Mouse (Mus musculus): ENCODE results near the gene Xirp2.

Xirp2 gene

DNA sequence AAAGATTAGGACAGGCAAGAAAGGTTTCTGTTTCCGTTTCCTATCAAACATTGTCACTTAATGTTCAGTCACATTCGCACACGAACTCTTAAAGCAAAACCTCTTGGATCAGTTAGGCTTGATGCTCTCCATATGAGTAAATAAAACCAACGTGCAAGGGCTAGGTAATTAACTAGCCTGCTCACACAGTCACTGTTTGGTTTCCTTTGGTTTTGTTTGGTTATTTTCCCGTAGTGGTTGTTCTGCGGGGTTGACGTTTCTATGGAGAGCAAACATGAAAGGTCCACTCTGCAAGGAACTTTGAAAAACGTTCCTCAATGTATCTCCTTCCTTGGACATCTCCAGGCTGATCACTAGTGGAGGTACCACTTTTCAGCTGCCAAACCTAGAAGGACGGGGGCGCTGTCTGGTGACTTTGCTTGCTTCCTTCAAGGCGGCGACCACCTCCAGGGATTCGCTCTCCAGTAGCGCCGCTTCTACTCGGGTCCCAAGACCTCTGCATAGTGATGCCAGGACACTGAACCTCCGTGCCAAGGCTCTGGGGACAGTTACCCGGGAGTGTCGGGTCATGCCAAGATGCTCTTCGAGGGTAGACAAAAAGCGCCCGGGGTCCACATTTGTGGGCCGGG, 119.2 kb downstream of the Xirp2 start:
- in situ Hi-C loops (cut with MboI, MseI) = no loop called here

DNA sequence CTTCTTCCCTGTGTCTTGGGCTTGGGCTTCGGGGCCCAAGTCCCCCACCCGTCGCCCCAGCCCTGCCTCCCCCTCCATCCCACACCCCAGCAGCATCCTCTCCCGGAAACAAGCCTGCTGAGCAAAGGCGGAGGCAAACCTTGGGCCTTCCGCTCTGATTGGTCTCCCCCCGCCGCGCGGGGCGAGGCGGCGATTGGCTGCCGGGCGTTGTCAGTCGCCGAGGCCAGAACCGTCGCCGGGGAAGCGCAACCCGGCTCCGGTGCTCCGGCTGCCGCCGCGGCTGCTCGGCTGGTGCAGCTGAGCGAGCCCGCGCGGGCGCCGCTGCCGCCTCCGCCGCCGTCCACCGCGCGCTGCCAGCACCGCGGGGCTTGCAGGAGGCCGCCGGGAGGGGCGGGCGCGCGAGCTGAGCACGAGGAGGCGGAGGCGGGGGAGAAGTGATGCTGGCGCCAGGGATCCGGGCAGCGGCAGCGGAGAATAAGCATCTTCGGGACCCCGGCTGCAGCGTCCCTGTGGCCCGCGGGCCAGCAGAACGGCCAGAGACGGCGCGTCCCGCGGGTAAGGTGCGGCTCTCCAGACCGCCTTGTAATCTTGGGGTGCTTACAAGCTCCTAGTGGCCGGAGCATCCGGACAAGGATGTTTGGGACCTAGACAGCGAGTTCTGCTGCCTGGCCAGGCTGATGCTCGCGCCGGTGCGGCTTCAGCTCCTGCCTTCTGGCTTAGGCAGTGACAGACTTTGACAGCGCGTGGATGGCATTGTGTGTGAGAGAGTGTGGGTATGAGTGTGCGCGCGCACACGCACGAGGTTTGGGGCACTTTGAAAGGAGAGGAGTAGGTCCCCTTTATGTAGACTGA, 119.9 kb downstream of the Xirp2 start, which contains the start of gene B3galt1:
Gene B3galt1 (plus strand): TSS at position 392 of the 852 bp plus-strand sequence.
- in situ Hi-C loops (cut with MboI, MseI) = no loop called here

DNA sequence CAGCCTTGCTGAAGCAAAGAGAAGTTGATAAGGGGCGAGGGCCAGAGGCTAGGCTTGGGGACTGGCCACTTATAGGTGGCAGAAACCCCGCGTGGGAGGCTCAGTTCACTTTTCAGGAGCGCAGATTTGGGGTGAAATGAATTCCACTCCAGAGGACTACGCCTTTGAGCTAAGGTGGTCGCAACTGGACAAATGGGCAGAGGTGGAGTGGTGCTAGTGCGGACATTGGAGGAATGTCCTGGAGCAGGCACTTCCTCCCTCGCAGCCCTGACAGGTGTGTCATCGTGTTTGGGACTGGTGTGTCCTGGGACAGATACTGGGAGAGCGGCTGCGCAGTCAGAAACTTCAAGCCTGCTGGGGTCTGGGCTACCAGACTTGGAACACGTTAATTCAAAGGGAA, 120.8 kb downstream of the Xirp2 start:
- in situ Hi-C loops (cut with MboI, MseI) = no loop called here

DNA sequence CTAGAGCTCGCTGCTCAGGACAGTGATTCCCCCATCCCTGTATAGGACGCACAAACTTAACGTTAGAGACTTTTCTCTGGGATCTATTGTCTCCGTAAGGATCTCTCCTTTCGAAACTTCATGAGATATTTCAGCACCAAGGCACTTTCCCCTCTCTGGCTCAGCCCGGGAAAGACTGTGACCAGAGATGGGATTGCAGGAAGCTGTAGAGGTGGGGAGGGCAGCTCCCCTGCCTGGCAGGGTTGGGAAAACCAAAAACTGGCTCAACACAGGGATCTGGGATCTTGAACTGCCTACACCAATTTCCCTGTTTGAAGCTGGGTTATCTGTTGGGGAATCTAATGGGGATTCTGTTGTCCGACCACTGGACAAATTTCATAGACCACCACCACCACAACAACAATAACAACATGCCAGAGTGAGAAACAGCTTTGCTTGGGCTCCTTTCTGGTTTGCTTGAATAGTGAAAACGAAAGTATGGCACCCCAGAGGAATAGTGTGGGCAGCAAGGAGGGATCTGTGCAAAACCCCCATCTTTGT, 121.4 kb downstream of the Xirp2 start:
- in situ Hi-C loops (cut with MboI, MseI) = no loop called here

All from T-helper 2 cell (primary cell).